Mouse (Mus musculus): ENCODE results near the gene Gipc2. TPM values are rescaled to one million over a fixed set of nuclear protein-coding genes. Genes with fewer than 3 reads are reported as not detected.

Gene Gipc2
- polyA plus RNA-seq, 1 experiment from 2014 or later: 12.3 TPM

- no peaks in the 10 kb centered on the region for H3K36me3 ChIP-seq (replicated peaks)
- no peaks in the 10 kb centered on the region for H3K4me1 ChIP-seq
- no peak overlapping the region for H3K9ac ChIP-seq
- H3K27ac ChIP-seq: no peak overlapping the region
- no peak overlapping the region for H3K4me2 ChIP-seq
- no peaks in the 10 kb centered on the region; the same call in 1 of the 2 replicates for H3K27me3 ChIP-seq (replicated peaks)
- H3K9me3 ChIP-seq: no peaks in the 10 kb centered on the region
- ATAC-seq (replicated peaks): peak; percentile 55; the same call in 1 of the 2 replicates
- WGBS: 7% methylated on average over 4 of the region's 4 CpGs
- no peak overlapping the region for H3K4me3 ChIP-seq
These were observed 76.9 kb downstream of the Gipc2 start for GRCm38 (mm10) chr3:152089178-152089577.

DNA sequence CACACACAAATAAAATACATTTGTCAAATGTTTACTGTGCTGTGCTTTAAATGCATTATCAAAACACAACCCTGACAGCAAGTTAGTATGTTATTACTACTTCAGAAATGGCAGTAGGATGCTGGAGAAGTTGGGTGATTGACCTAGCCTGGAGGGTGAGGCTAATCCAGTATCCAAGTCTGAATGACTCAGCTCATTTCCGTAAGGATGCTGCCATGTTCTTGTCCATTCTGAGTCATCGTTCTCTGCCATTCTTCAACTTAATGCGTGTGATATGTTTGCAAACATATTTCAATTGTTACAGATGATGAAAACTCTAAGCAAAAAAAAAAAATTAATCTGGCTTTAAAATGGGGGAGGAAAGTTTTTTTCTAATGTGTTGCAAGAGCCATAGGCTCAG is 84.6 kb downstream of the Gipc2 start:
- Histone ChIP-seq H3K36me3 (replicated peaks) (no peaks in the 10 kb centered on the region), H3K4me1 (no peaks in the 10 kb centered on the region), H3K9ac (no peak overlapping the region), H3K9me3 (no peaks in the 10 kb centered on the region), H3K4me3 (no peak overlapping the region), H3K27me3 (replicated peaks) (no peaks in the 10 kb centered on the region), H3K4me2 (no peak overlapping the region), H3K27ac (no peak overlapping the region)
- WGBS: 90% methylated on average over 3 of the region's 3 CpGs
- ATAC-seq (replicated peaks): no peak

DNA sequence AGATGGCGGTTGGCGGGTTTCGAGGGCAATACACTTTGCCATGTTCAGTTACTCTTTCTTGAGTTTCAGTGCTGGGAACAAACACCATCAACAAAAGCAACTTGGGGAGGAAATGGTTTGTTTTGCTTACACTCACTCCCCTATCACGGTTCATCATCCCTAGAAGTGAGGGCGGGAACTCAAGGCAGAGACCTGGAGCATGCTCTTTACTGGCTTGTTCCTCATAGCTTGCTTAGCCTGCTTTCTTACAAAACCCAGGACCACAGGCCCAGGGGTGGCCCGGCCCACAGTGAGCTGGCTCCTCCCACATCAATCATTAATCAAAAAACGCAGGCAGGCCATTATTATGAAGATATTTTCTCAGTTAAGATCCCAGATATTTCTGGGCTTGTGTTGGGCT is 89.9 kb downstream of the Gipc2 start:
- 86% methylated on average over 7 of the region's 7 CpGs for WGBS
- H3K9me3 ChIP-seq: no peaks in the 10 kb centered on the region
- no peak overlapping the region for H3K4me3 ChIP-seq
- no peak overlapping the region for H3K27ac ChIP-seq
- ATAC-seq (replicated peaks): no peak
- no peak overlapping the region for H3K9ac ChIP-seq
- H3K4me1 ChIP-seq: no peaks in the 10 kb centered on the region
- H3K27me3 ChIP-seq (replicated peaks): no peaks in the 10 kb centered on the region
- H3K36me3 ChIP-seq (replicated peaks): no peaks in the 10 kb centered on the region
- no peak overlapping the region for H3K4me2 ChIP-seq

GRCm38 (mm10) chr3:152069001-152069400 is 97.0 kb downstream of the Gipc2 start:
- no peak overlapping the region for H3K27ac ChIP-seq
- H3K4me1 ChIP-seq: no peaks in the 10 kb centered on the region
- H3K27me3 ChIP-seq (replicated peaks): no peaks in the 10 kb centered on the region
- no peak overlapping the region for H3K4me3 ChIP-seq
- no peaks in the 10 kb centered on the region for H3K9me3 ChIP-seq
- no peak for ATAC-seq (replicated peaks)
- H3K36me3 ChIP-seq (replicated peaks): no peaks in the 10 kb centered on the region
- no peak overlapping the region for H3K9ac ChIP-seq
- 83% methylated on average over 2 of the region's 2 CpGs for WGBS
- H3K4me2 ChIP-seq: no peak overlapping the region

- Histone ChIP-seq H3K27ac (no peak overlapping the region), H3K27me3 (replicated peaks) (no peaks in the 10 kb centered on the region), H3K36me3 (replicated peaks) (no peaks in the 10 kb centered on the region), H3K4me2 (no peak overlapping the region), H3K9me3 (no peaks in the 10 kb centered on the region), H3K4me1 (no peaks in the 10 kb centered on the region), H3K9ac (no peak overlapping the region), H3K4me3 (no peak overlapping the region)
- 100% methylated on average over 1 of the region's 1 CpGs for WGBS
- no peak for ATAC-seq (replicated peaks)
These were observed 97.7 kb downstream of the Gipc2 start for GRCm38 (mm10) chr3:152068311-152068710.

DNA sequence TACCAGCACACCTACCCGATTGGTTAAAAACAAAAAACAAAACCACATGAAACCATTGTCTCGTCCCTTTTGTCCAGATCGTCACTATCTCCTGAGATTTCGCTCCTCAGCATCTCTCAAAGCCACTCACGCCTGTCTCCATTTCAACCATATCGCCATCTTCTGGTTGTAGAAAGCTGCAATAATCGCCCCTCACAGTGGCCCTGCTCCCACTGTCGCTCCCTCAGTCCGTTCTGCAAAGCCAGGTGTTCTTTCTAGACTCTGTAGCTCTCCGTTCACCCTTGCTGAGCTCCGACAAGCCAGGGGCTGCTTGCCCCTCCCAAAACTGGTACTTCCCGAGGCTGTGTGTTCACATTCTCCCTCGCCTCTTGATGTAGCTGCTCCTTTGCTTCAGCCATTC is 99.3 kb downstream of the Gipc2 start:
- peak; percentile 66 for ATAC-seq (replicated peaks)
- Histone ChIP-seq H3K9ac (peak overlapping the region; percentile 13; the same call in 1 of the 2 replicates), H3K4me3 (peak overlapping the region; percentile 12), H3K4me1 (no peaks in the 10 kb centered on the region), H3K27ac (no peak overlapping the region), H3K4me2 (peak overlapping the region; percentile 34), H3K27me3 (replicated peaks) (no peaks in the 10 kb centered on the region), H3K9me3 (no peaks in the 10 kb centered on the region), H3K36me3 (replicated peaks) (no peaks in the 10 kb centered on the region)
- WGBS: 26% methylated on average over 13 of the region's 13 CpGs

GRCm38 (mm10) chr3:152065806-152066205 is 100.2 kb downstream of the Gipc2 start:
- no peak for ATAC-seq (replicated peaks)
- H3K4me2 ChIP-seq: no peak overlapping the region
- H3K27me3 ChIP-seq (replicated peaks): no peaks in the 10 kb centered on the region
- H3K9ac ChIP-seq: no peak overlapping the region
- 63% methylated on average over 4 of the region's 4 CpGs for WGBS
- no peak overlapping the region for H3K27ac ChIP-seq
- no peaks in the 10 kb centered on the region for H3K9me3 ChIP-seq
- no peaks in the 10 kb centered on the region for H3K4me1 ChIP-seq
- no peak overlapping the region for H3K4me3 ChIP-seq
- no peaks in the 10 kb centered on the region for H3K36me3 ChIP-seq (replicated peaks)

DNA sequence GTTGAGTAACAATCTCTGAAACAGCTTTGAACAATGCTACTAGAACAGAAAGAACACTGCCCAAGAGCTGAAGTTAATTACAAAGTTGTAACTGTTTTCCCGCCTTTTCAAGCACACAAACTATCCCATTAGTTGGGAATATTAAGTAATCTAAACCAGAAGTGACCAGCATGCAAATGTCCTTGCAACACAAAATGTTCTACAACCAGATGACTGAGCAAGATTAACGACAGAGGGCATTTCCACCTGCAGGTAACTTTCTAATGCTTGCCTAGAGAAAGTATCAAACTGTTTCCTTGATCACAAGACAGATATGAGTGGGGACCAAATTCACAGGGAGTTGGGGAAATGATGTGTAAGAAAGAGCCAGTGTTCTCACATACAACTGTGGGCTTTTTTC is 101.9 kb downstream of the Gipc2 start:
- no peaks in the 10 kb centered on the region for H3K36me3 ChIP-seq (replicated peaks)
- no peaks in the 10 kb centered on the region for H3K9me3 ChIP-seq
- H3K27ac ChIP-seq: no peak overlapping the region
- no peaks in the 10 kb centered on the region for H3K27me3 ChIP-seq (replicated peaks)
- no peak overlapping the region for H3K4me3 ChIP-seq
- ATAC-seq (replicated peaks): no peak
- no peak overlapping the region for H3K9ac ChIP-seq
- no peaks in the 10 kb centered on the region for H3K4me1 ChIP-seq
- 86% methylated on average over 2 of the region's 2 CpGs for whole genome bisulfite sequencing
- no peak overlapping the region for H3K4me2 ChIP-seq

- no peaks in the 10 kb centered on the region for H3K4me1 ChIP-seq
- H3K4me3 ChIP-seq: no peak overlapping the region
- no peak for ATAC-seq (replicated peaks)
- no peaks in the 10 kb centered on the region for H3K9me3 ChIP-seq
- no peak overlapping the region for H3K4me2 ChIP-seq
- H3K36me3 ChIP-seq (replicated peaks): no peaks in the 10 kb centered on the region
- no peak overlapping the region for H3K27ac ChIP-seq
- no peaks in the 10 kb centered on the region for H3K27me3 ChIP-seq (replicated peaks)
- H3K9ac ChIP-seq: no peak overlapping the region
- WGBS: 62% methylated on average over 3 of the region's 3 CpGs
These were observed 103.2 kb downstream of the Gipc2 start for GRCm38 (mm10) chr3:152062806-152063205.

GRCm38 (mm10) chr3:152061145-152061544 is 104.9 kb downstream of the Gipc2 start:
- Histone ChIP-seq H3K4me3 (no peak overlapping the region), H3K27me3 (replicated peaks) (no peaks in the 10 kb centered on the region), H3K36me3 (replicated peaks) (no peaks in the 10 kb centered on the region), H3K4me2 (no peak overlapping the region), H3K9me3 (no peaks in the 10 kb centered on the region), H3K9ac (no peak overlapping the region), H3K27ac (no peak overlapping the region), H3K4me1 (no peaks in the 10 kb centered on the region)
- 81% methylated on average over 5 of the region's 5 CpGs for WGBS
- ATAC-seq (replicated peaks): no peak

DNA sequence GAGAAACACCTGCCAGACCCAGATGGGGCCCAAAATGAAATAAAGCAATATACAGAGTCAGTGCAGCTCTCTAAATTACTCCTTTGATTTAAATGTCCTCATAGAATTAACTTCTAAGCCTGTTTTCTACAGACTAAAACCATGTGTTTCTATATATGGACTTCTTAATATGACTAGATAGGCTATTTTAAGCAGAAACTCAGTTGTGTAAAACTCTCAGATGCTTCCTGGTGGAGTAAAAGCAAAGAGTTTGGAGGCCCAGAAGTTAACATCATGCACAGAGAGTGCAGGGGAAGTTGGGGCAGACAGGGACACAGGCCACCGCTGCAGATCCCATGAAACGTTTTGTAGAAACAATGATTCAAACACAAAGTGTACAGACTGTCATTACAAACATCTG is 107.8 kb downstream of the Gipc2 start:
- WGBS: 81% methylated on average over 2 of the region's 2 CpGs
- no peak overlapping the region for H3K27ac ChIP-seq
- H3K9ac ChIP-seq: no peak overlapping the region
- no peaks in the 10 kb centered on the region for H3K27me3 ChIP-seq (replicated peaks)
- H3K4me2 ChIP-seq: no peak overlapping the region
- no peaks in the 10 kb centered on the region for H3K4me1 ChIP-seq
- H3K36me3 ChIP-seq (replicated peaks): no peaks in the 10 kb centered on the region
- H3K9me3 ChIP-seq: no peaks in the 10 kb centered on the region
- no peak for ATAC-seq (replicated peaks)
- H3K4me3 ChIP-seq: no peak overlapping the region

DNA sequence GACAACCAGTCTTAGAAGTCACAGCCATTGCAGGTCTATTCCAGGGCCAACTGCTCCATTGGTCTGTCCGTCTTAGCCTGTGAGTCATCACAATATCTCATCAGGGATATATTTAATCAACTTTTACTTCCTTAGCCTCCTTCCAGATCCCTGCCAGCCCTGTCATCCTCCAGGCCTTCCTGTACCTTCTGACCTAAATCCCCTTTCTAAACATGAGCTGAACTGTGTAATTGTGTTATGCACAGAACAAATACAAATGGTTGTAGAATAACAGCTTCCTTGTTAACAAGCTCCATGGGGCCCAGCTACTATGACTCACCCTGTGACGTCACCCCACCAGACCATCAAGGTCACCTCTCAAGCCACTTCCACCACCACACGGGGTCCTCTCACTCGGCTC is 111.8 kb downstream of the Gipc2 start:
- Histone ChIP-seq H3K27ac (no peak overlapping the region), H3K27me3 (replicated peaks) (no peaks in the 10 kb centered on the region), H3K9me3 (no peaks in the 10 kb centered on the region), H3K4me3 (no peak overlapping the region), H3K36me3 (replicated peaks) (no peaks in the 10 kb centered on the region), H3K4me1 (no peaks in the 10 kb centered on the region), H3K9ac (no peak overlapping the region), H3K4me2 (no peak overlapping the region)
- WGBS: 75% methylated on average over 4 of the region's 4 CpGs
- no peak for ATAC-seq (replicated peaks)

- no peak overlapping the region for H3K4me3 ChIP-seq
- 91% methylated on average over 2 of the region's 2 CpGs for WGBS
- H3K36me3 ChIP-seq (replicated peaks): no peaks in the 10 kb centered on the region
- no peak overlapping the region for H3K9ac ChIP-seq
- ATAC-seq (replicated peaks): no peak
- H3K4me1 ChIP-seq: no peaks in the 10 kb centered on the region
- H3K27ac ChIP-seq: no peak overlapping the region
- H3K27me3 ChIP-seq (replicated peaks): no peaks in the 10 kb centered on the region
- no peaks in the 10 kb centered on the region for H3K9me3 ChIP-seq
- H3K4me2 ChIP-seq: no peak overlapping the region
These were observed 114.1 kb downstream of the Gipc2 start for GRCm38 (mm10) chr3:152051959-152052358.

- H3K27ac ChIP-seq: no peak overlapping the region
- no peaks in the 10 kb centered on the region for H3K9me3 ChIP-seq
- no peak overlapping the region for H3K4me3 ChIP-seq
- no peak overlapping the region for H3K9ac ChIP-seq
- no peaks in the 10 kb centered on the region for H3K4me1 ChIP-seq
- H3K36me3 ChIP-seq (replicated peaks): no peaks in the 10 kb centered on the region
- H3K27me3 ChIP-seq (replicated peaks): no peaks in the 10 kb centered on the region
- no peak for ATAC-seq (replicated peaks)
- no peak overlapping the region for H3K4me2 ChIP-seq
These were observed 118.1 kb downstream of the Gipc2 start for GRCm38 (mm10) chr3:152047914-152048313.
